Mouse (Mus musculus) layer of hippocampus, adult 11-12 months (tissue): Measurements from ENCODE around the gene Nudt3.
A peak's percentile ranks its signal among the peaks of the same experiment; 100 is the strongest.
"Not testable (repeated sequence)": the region's sequence is repeated elsewhere in the genome, so short reads cannot be mapped to it uniquely, and the experiment has no call there.

Source experiments
- DNase-seq: peaks from one replicate; pipeline ENCODE4 v3.0.0; 2022; ENCODE audit warnings: low spot score

The Nudt3 gene

GRCm38 (mm10) chr17:27635575-27635903, 12.2 kb upstream of the Nudt3 start:
- DNase-seq, result not testable (repeated sequence)

- peak; percentile 88 for DNase-seq
Measured at GRCm38 (mm10) chr17:27634871-27635574, 11.7 kb upstream of the Nudt3 start, which contains the start of gene RPS10-NUDT3. TSS of gene RPS10-NUDT3 (minus strand) at chr17:27635222.

GRCm38 (mm10) chr17:27629249-27630020, 6.1 kb upstream of the Nudt3 start:
- peak; percentile 91 for DNase-seq

- no peak for DNase-seq
Measured at GRCm38 (mm10) chr17:27628376-27628775, 5.1 kb upstream of the Nudt3 start.

GRCm38 (mm10) chr17:27627451-27627850, 4.2 kb upstream of the Nudt3 start:
- no peak for DNase-seq

GRCm38 (mm10) chr17:27626681-27627080, 3.4 kb upstream of the Nudt3 start:
- DNase-seq, result no peak

GRCm38 (mm10) chr17:27625455-27626251, 2.4 kb upstream of the Nudt3 start:
- DNase-seq, result no peak

GRCm38 (mm10) chr17:27622611-27623359, 510 bp downstream of the Nudt3 start:
- DNase-seq, result no peak

- DNase-seq, result no peak
Measured at GRCm38 (mm10) chr17:27621705-27622531, 1.4 kb downstream of the Nudt3 start.

GRCm38 (mm10) chr17:27621161-27621560, 2.1 kb downstream of the Nudt3 start:
- no peak for DNase-seq

- DNase-seq, result no peak
Measured at GRCm38 (mm10) chr17:27615388-27615787, 7.9 kb downstream of the Nudt3 start.

GRCm38 (mm10) chr17:27613016-27613415, 10.3 kb downstream of the Nudt3 start:
- no peak for DNase-seq

- DNase-seq, result no peak
Measured at GRCm38 (mm10) chr17:27611994-27612393, 11.3 kb downstream of the Nudt3 start.

- DNase-seq, result no peak
Measured at GRCm38 (mm10) chr17:27611519-27611884, 11.8 kb downstream of the Nudt3 start.

- peak; percentile 77 for DNase-seq
Measured at GRCm38 (mm10) chr17:27610679-27611518, 12.4 kb downstream of the Nudt3 start.

- DNase-seq, result no peak
Measured at GRCm38 (mm10) chr17:27609576-27609975, 13.7 kb downstream of the Nudt3 start.

GRCm38 (mm10) chr17:27603522-27604234, 19.6 kb downstream of the Nudt3 start:
- DNase-seq, result no peak

GRCm38 (mm10) chr17:27603036-27603435, 20.3 kb downstream of the Nudt3 start:
- no peak for DNase-seq

- DNase-seq, result no peak
Measured at GRCm38 (mm10) chr17:27600869-27601268, 22.4 kb downstream of the Nudt3 start.
